Mouse (Mus musculus): ENCODE data around the gene Tmem185b.

Tmem185b gene

GRCm38 (mm10) chr1:119525689-119526591 is at the start of gene Tmem185b:
Gene Tmem185b (plus strand): TSS chr1:119526160.
- DNase-seq: peak; percentile 94

- DNase-seq: no peak
Observed at GRCm38 (mm10) chr1:119476905-119477353, 49.0 kb upstream of the Tmem185b start.

- DNase-seq: no peak
Observed at GRCm38 (mm10) chr1:119479641-119480040, 46.3 kb upstream of the Tmem185b start.

- no peak for DNase-seq
Observed at GRCm38 (mm10) chr1:119480678-119481077, 45.3 kb upstream of the Tmem185b start.

- DNase-seq: no peak
Observed at GRCm38 (mm10) chr1:119481205-119481932, 44.6 kb upstream of the Tmem185b start.

GRCm38 (mm10) chr1:119482891-119483290 is 43.1 kb upstream of the Tmem185b start:
- no peak for DNase-seq

- no peak for DNase-seq
Observed at GRCm38 (mm10) chr1:119484457-119484856, 41.5 kb upstream of the Tmem185b start.

GRCm38 (mm10) chr1:119485825-119486224 is 40.1 kb upstream of the Tmem185b start:
- DNase-seq: no peak

- no peak for DNase-seq
Observed at GRCm38 (mm10) chr1:119487917-119488590, 37.9 kb upstream of the Tmem185b start.

- no peak for DNase-seq
Observed at GRCm38 (mm10) chr1:119490765-119491164, 35.2 kb upstream of the Tmem185b start.

GRCm38 (mm10) chr1:119492097-119492496 is 33.9 kb upstream of the Tmem185b start:
- DNase-seq: peak; percentile 78

GRCm38 (mm10) chr1:119492505-119492904 is 33.5 kb upstream of the Tmem185b start:
- no peak for DNase-seq

- no peak for DNase-seq
Observed at GRCm38 (mm10) chr1:119494024-119494711, 31.8 kb upstream of the Tmem185b start.

GRCm38 (mm10) chr1:119494712-119495395 is 31.1 kb upstream of the Tmem185b start:
- no peak for DNase-seq

GRCm38 (mm10) chr1:119495396-119495775 is 30.6 kb upstream of the Tmem185b start:
- DNase-seq: no peak

GRCm38 (mm10) chr1:119497346-119498004 is 28.5 kb upstream of the Tmem185b start:
- DNase-seq: no peak

GRCm38 (mm10) chr1:119498536-119499231 is 27.3 kb upstream of the Tmem185b start:
- DNase-seq: no peak

- DNase-seq: no peak
Observed at GRCm38 (mm10) chr1:119499456-119499855, 26.5 kb upstream of the Tmem185b start.

- DNase-seq: no peak
Observed at GRCm38 (mm10) chr1:119501881-119502280, 24.1 kb upstream of the Tmem185b start.

- no peak for DNase-seq
Observed at GRCm38 (mm10) chr1:119502729-119503128, 23.2 kb upstream of the Tmem185b start.

GRCm38 (mm10) chr1:119503181-119503580 is 22.8 kb upstream of the Tmem185b start:
- no peak for DNase-seq
